Comparison of ENCODE assay signal across 16 mouse cellular contexts in the genomic region with DNA sequence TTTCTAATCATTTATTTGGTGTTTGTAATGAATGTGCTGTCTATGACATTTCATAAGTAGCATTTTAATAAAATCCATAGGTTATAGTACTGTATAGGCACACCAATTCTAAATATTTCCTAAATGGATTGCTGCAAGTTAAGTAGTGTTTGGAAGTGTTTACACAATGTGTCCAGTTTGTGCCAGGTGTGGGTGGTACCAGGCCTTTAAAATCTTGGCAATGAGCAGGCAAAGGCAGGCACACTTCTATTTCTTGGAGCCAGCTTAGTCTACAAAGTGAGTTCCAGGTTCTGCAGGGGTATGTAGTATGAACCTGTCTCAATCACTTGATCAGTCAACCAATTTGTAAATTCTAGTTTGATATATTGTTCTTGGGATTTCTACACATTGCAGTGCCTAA. TPM values are rescaled to one million over a fixed set of nuclear protein-coding genes. Genes with fewer than 3 reads are reported as not detected.
"Had no signal": no experiment of that assay in that cellular context is flagged by ENCODE, and none has a peak within 500 bp of the region (broad histone marks: within the 10 kb centered on the region; RNA-seq: fewer than 3 reads in every experiment).

No protein-coding gene starts in this region.

- H3K4me1 ChIP-seq: liver, embryonic 13.5 days; midbrain, embryonic 12.5 days; neural tube, embryonic 13.5 days had no signal

- H3K36me3 ChIP-seq: limb, embryonic 10.5 days; liver, embryonic 13.5 days; midbrain, embryonic 12.5 days; neural tube, embryonic 13.5 days had no signal

- ATAC-seq: liver, postnatal 0 days; midbrain, embryonic 16.5 days had no signal

- H3K4me3 ChIP-seq: left cerebral cortex, adult 2 months; limb, embryonic 10.5 days; liver, embryonic 13.5 days; midbrain, embryonic 12.5 days; neural tube, embryonic 13.5 days had no signal

- H3K27me3 ChIP-seq: liver, embryonic 13.5 days; midbrain, embryonic 12.5 days; neural tube, embryonic 13.5 days had no signal

- H3K9me3 ChIP-seq: limb, embryonic 10.5 days; liver, embryonic 13.5 days; midbrain, embryonic 12.5 days; neural tube, embryonic 13.5 days had no signal

- H3K4me2 ChIP-seq: liver, embryonic 13.5 days; midbrain, embryonic 12.5 days; neural tube, embryonic 13.5 days had no signal

- DNase-seq: kidney, adult 18-20 months; kidney, postnatal 25 days; liver, embryonic 13.5 days; liver, postnatal 0 days; retina, postnatal 1 day; right cerebral cortex, postnatal 4 days; spleen, adult 18-20 months; thymus, adult 18-20 months; thymus, postnatal 14 days had no signal

- H3K27ac ChIP-seq: left cerebral cortex, adult 2 months; liver, embryonic 13.5 days; macrophage; midbrain, embryonic 12.5 days; neural tube, embryonic 13.5 days had no signal

- H3K9ac ChIP-seq: liver, embryonic 13.5 days; liver, postnatal 0 days; midbrain, embryonic 12.5 days; neural tube, embryonic 13.5 days had no signal

RNA-seq across cellular contexts. Expression of gene Kcnj2, which starts 22.3 kb away (rescaled TPM):
- total RNA-seq: megakaryocyte-erythroid progenitor cell, adult 5-6 weeks had no signal
